Comparison of ENCODE assay signal across 8 mouse cellular contexts in genomic region chr2:75977752-75978368, GRCm38 (mm10). TPM values are rescaled to one million over a fixed set of nuclear protein-coding genes. Genes with fewer than 3 reads are reported as not detected.
DNase-seq lines count a peak whose midpoint lies in the region; ATAC-seq and TF ChIP-seq lines count a peak whose summit lies in the region.
"Not testable (repeated sequence)": the region's sequence is repeated elsewhere in the genome, so short reads cannot be mapped to it uniquely, and the experiment has no call there.

Gene Ttc30a2 (minus strand): TSS chr2:75978170.

- not testable (repeated sequence) for H3K27me3 ChIP-seq in forebrain, postnatal 0 days (ENCODE audit: insufficient read depth, low read length); kidney, adult 2 months (replicated peaks; ENCODE audit: control insufficient read depth, insufficient read depth, low read length); liver, adult 2 months (ENCODE audit: control insufficient read depth, insufficient read depth, low read length); midbrain, embryonic 10.5 days (ENCODE audit: low read depth, poor library complexity, severe bottlenecking)

- ATAC-seq in forebrain, postnatal 0 days, result peak; percentile 34; the same call in 1 of the 2 replicates

- not testable (repeated sequence) for H3K36me3 ChIP-seq in forebrain, postnatal 0 days (ENCODE audit: insufficient read depth); kidney, adult 2 months (ENCODE audit: control insufficient read depth, insufficient read depth, low read length); liver, adult 2 months (ENCODE audit: control insufficient read depth, insufficient read depth, low read length); midbrain, embryonic 10.5 days

- not testable (repeated sequence) for H3K9ac ChIP-seq in forebrain, postnatal 0 days; liver, adult 2 months (ENCODE audit: low read depth, low read length)

- not testable (repeated sequence) for H3K9me3 ChIP-seq in forebrain, postnatal 0 days (ENCODE audit: low read length); midbrain, embryonic 10.5 days (replicated peaks)

- not testable (repeated sequence) for H3K79me2 ChIP-seq in liver, adult 2 months (ENCODE audit: control insufficient read depth, insufficient read depth, low read length)

- intact Hi-C loops in heart, postnatal 14 days (cut with DNase I), result not testable (repeated sequence)

- DNase-seq in B cell, adult 2 months, result peak; percentile 35 to 37
- DNase-seq in brain, adult 2 months (ENCODE audit: low read depth, low spot score), result peak; percentile 25
- peak; percentile 53 for DNase-seq in forebrain, postnatal 0 days
- peak; percentile 31 to 63 for DNase-seq in heart, postnatal 14 days
- peak; percentile 83 for DNase-seq in kidney, adult 2 months
- peak; percentile 36 for DNase-seq in liver, adult 2 months (ENCODE audit: extremely low read depth, low read depth, low spot score)
- not testable (repeated sequence) for DNase-seq in midbrain, embryonic 10.5 days (ENCODE audit: low spot score)
- DNase-seq in retina, postnatal 1 day, result peak; percentile 45

- TF ChIP-seq CTCF in forebrain, postnatal 0 days (IDR thresholded peaks at IDR 0.05; ENCODE audit: low read depth); kidney, adult 2 months (conservative IDR thresholded peaks at IDR 0.05; ENCODE audit: insufficient read depth, insufficient read length, low read depth, low read length); liver, adult 2 months (IDR thresholded peaks at IDR 0.05; ENCODE audit: low read depth, low read length): not testable (repeated sequence)

- H3K27ac ChIP-seq in forebrain, postnatal 0 days (ENCODE audit: low read depth, low read length); kidney, adult 2 months (ENCODE audit: insufficient read depth, low read depth, low read length); liver, adult 2 months (replicated peaks; ENCODE audit: insufficient read depth, low read depth, low read length); midbrain, embryonic 10.5 days (replicated peaks): not testable (repeated sequence)

- not testable (repeated sequence) for H3K4me2 ChIP-seq in forebrain, postnatal 0 days (ENCODE audit: low read depth)

- H3K4me1 ChIP-seq in forebrain, postnatal 0 days (ENCODE audit: insufficient read depth); kidney, adult 2 months (ENCODE audit: control insufficient read depth, insufficient read depth, low read length); liver, adult 2 months (ENCODE audit: control insufficient read depth, insufficient read depth, low read length); midbrain, embryonic 10.5 days: not testable (repeated sequence)

- TF ChIP-seq POLR2A in kidney, adult 2 months (IDR thresholded peaks at IDR 0.05; ENCODE audit: low read depth, low read length); liver, adult 2 months (IDR thresholded peaks at IDR 0.05; ENCODE audit: extremely low read depth, insufficient read depth, low read length): not testable (repeated sequence)

- 31% methylated on average over 20 of the region's 24 CpGs for WGBS in forebrain, postnatal 0 days
- WGBS in kidney, adult 2 months, result 50% methylated on average over 20 of the region's 24 CpGs
- 43% methylated on average over 24 of the region's 24 CpGs for WGBS in liver, adult 2 months
- 20% methylated on average over 23 of the region's 24 CpGs for WGBS in midbrain, embryonic 10.5 days

- not testable (repeated sequence) for H3K4me3 ChIP-seq in forebrain, postnatal 0 days (ENCODE audit: low read depth, low read length); kidney, adult 2 months (ENCODE audit: insufficient read depth, low read depth, low read length)
- H3K4me3 ChIP-seq in liver, adult 2 months (ENCODE audit: insufficient read depth, low read depth, low read length), result peak within 1 kb of the TSS; percentile 48; the same call in 1 of the 2 replicates
- peak within 1 kb of the TSS; percentile 23; the same call in 1 of the 2 replicates for H3K4me3 ChIP-seq in midbrain, embryonic 10.5 days

RNA-seq across cellular contexts. Expression of gene Ttc30a2, which starts in this region (rescaled TPM):
- 0.81 and 0.92 TPM in 2 replicates for total RNA-seq in forebrain, postnatal 0 days (2014; rRNA removed)
- 0.21 and 0.24 TPM in 2 replicates for polyA plus RNA-seq in forebrain, postnatal 0 days (2015; fragmentation: Nextera tagmentation; extraction: Ambion mirVana)
- 1 to 10 TPM; 1.1 TPM for total RNA-seq in heart, postnatal 14 days (2021)
- 0.20 and 0.38 TPM in 2 replicates for polyA plus RNA-seq in kidney, adult 2 months (2012; rRNA removed)
- total RNA-seq in liver, adult 2 months (2014; rRNA removed), result 0.18 and 0.27 TPM in 2 replicates
- polyA plus RNA-seq in liver, adult 2 months (2012; rRNA removed), result 0.09 and 0.22 TPM in 2 replicates
- polyA plus RNA-seq in midbrain, embryonic 10.5 days (2016; fragmentation: Nextera tagmentation; extraction: Ambion mirVana), result 0.39 and 0.58 TPM in 2 replicates

Comparison
In these comparisons a context has a peak if more than half of its experiments do, and no peak if none do; other contexts are left out.
1. Peak in DNase-seq and ATAC-seq in forebrain, postnatal 0 days; RNA of the gene not detected or under 1 TPM.
2. Peak in DNase-seq in kidney, adult 2 months; RNA of the gene not detected or under 1 TPM.
3. Peak in DNase-seq and H3K4me3 ChIP-seq in liver, adult 2 months; RNA of the gene not detected or under 1 TPM.